Mouse (Mus musculus) hindbrain, embryonic 11.5 days (tissue): ENCODE data around the gene Nxnl1. TPM values are rescaled to one million over a fixed set of nuclear protein-coding genes. Genes with fewer than 3 reads are reported as not detected.
"Not testable (repeated sequence)": the region's sequence is repeated elsewhere in the genome, so short reads cannot be mapped to it uniquely, and the experiment has no call there.

Experiments used
- ATAC-seq: fragments of 200-750 bp; cut with Nextera tagmentation; 2 replicates; pipeline ENCODE4 v1.8.0; 2017; ENCODE audit warnings: mild to moderate bottlenecking, moderate TSS enrichment, moderate library complexity; ENCODE audit not compliant: low FRiP score
- DNase-seq: peaks from one replicate; pipeline ENCODE4 v3.0.0-alpha.2; 2015; ENCODE audit warnings: low spot score
- H3K27ac ChIP-seq: fragments of 300-500 bp; sonication (generic); 2 replicates; pipeline ENCODE4 v1.5.1; 2014; ENCODE audit warnings: mild to moderate bottlenecking, low read depth, low read length
- H3K27me3 ChIP-seq: fragments of 300-500 bp; sonication (generic); 2 replicates; pipeline ENCODE4 v1.6.1; 2014; ENCODE audit warnings: mild to moderate bottlenecking, low read length, moderate library complexity, mixed read lengths; ENCODE audit not compliant: control insufficient read depth, insufficient read depth
- H3K36me3 ChIP-seq: fragments of 300-500 bp; sonication (generic); 2 replicates; pipeline ENCODE4 v1.6.1; 2014; ENCODE audit warnings: mild to moderate bottlenecking, low read length, moderate library complexity, mixed read lengths; ENCODE audit not compliant: control insufficient read depth, insufficient read depth
- H3K4me1 ChIP-seq: fragments of 300-500 bp; sonication (generic); replicated peaks from 2 replicates; pipeline ENCODE4 v1.6.1; 2014; ENCODE audit warnings: low read length, mixed read lengths; ENCODE audit not compliant: control insufficient read depth, insufficient read depth
- H3K4me2 ChIP-seq: fragments of 300-500 bp; sonication (generic); replicated peaks from 2 replicates; pipeline ENCODE4 v1.6.1; 2014; ENCODE audit warnings: mild to moderate bottlenecking, low read depth, low read length
- H3K4me3 ChIP-seq: fragments of 300-500 bp; sonication (generic); 2 replicates; pipeline ENCODE4 v1.5.1; 2014; ENCODE audit warnings: low read depth, low read length
- H3K9ac ChIP-seq: fragments of 300-500 bp; sonication (generic); 2 replicates; pipeline ENCODE4 v1.6.1; 2014; ENCODE audit warnings: low read depth, low read length
- H3K9me3 ChIP-seq: fragments of 300-500 bp; sonication (generic); 2 replicates; pipeline ENCODE4 v1.6.1; 2016; ENCODE audit warnings: low read length; ENCODE audit not compliant: control insufficient read depth
- WGBS: fragments of 180-500 bp; shearing (Covaris S2); extraction: QIAGEN DNeasy Blood & Tissue Kit; methylation state at CpG from one replicate; pipeline ENCODE4 v1.1.7; 2014; 5-methylcytosine and 5-hydroxymethylcytosine counted together
- polyA plus RNA-seq: library from polyadenylated mRNA; unstranded; fragments of >200 nt; fragmentation: Nextera tagmentation; extraction: Ambion mirVana; gene quantifications from 2 replicates; pipeline ENCODE4 v1.2.1, GENCODE M21; 2014

Gene Nxnl1
- polyA plus RNA-seq, 1 experiment from 2014 or later: not detected

DNA sequence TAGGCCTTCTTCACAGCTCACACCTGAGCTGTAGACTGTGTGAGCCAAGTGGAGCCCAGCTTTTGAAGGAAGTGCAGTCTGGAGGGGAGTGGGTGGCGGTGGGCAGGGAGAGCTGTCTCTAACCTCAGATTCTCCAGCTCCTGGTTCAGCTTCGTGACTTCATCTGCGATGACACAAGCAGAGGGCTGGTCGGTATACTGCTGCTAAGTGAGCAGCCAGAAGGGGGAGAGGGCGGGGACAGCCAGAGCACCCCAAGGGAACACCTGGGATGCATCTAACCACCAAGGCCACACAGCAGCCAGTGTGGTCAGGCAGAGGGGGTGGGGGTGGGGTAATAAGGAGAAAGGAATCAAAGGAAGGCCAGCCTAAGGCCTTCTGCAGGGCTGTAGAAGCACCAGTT is 30.7 kb downstream of the Nxnl1 start:
- Histone ChIP-seq H3K27ac (no peak overlapping the region), H3K4me2 (no peak overlapping the region), H3K9ac (no peak overlapping the region), H3K4me3 (no peak overlapping the region), H3K36me3 (no peaks in the 10 kb centered on the region), H3K4me1 (no peaks in the 10 kb centered on the region; the same call in 1 of the 2 replicates), H3K9me3 (no peaks in the 10 kb centered on the region), H3K27me3 (peaks cover 4% of the 10 kb centered on the region; the same call in 1 of the 2 replicates)
- 63% methylated on average over 5 of the region's 5 CpGs for WGBS
- ATAC-seq (no peak), DNase-seq (no peak)

DNA sequence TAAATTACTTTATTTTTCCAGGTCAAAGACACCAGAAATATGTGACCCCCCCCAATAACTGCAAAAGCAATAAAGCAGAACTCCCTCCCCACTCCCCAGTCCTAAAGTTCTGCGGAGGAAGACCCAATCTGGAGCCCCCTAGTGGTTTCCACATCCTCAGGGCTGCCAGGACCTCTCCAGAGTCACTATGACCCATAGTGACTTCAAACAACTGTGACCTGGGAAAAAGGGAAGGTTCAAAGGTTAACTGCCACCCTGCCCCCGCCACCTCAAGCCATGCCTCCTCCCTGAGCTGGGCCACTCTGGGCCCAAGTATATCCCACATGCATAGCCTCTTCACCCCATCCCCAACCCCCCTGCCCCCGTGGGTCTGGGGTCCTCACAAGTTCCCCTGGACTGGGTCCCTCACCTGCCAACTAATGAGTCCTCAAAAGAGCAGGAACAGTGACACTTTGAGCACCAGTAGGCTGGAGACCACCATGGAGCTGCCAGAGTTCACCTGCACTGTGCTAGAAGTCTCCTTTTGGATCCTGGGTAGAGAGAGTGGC is 32.1 kb downstream of the Nxnl1 start:
- Histone ChIP-seq H3K36me3 (no peaks in the 10 kb centered on the region), H3K4me1 (no peaks in the 10 kb centered on the region; the same call in 1 of the 2 replicates), H3K4me3 (no peak overlapping the region), H3K9me3 (no peaks in the 10 kb centered on the region), H3K9ac (no peak overlapping the region), H3K27me3 (peaks cover 4% of the 10 kb centered on the region; the same call in 1 of the 2 replicates), H3K4me2 (no peak overlapping the region), H3K27ac (no peak overlapping the region)
- ATAC-seq (no peak), DNase-seq (no peak)
- 38% methylated on average over 3 of the region's 3 CpGs for WGBS

- H3K27me3 ChIP-seq: peaks cover 11% of the 10 kb centered on the region; the same call in 1 of the 2 replicates
- peak; percentile 50 for DNase-seq
- ATAC-seq, H3K27ac ChIP-seq, H3K4me1 ChIP-seq, H3K4me3 ChIP-seq, H3K9me3 ChIP-seq, H3K4me2 ChIP-seq, H3K36me3 ChIP-seq, H3K9ac ChIP-seq: not testable (repeated sequence)
- 68% methylated on average over 5 of the region's 12 CpGs for WGBS
These were observed 35.5 kb downstream of the Nxnl1 start for GRCm38 (mm10) chr8:71530735-71531467.

DNA sequence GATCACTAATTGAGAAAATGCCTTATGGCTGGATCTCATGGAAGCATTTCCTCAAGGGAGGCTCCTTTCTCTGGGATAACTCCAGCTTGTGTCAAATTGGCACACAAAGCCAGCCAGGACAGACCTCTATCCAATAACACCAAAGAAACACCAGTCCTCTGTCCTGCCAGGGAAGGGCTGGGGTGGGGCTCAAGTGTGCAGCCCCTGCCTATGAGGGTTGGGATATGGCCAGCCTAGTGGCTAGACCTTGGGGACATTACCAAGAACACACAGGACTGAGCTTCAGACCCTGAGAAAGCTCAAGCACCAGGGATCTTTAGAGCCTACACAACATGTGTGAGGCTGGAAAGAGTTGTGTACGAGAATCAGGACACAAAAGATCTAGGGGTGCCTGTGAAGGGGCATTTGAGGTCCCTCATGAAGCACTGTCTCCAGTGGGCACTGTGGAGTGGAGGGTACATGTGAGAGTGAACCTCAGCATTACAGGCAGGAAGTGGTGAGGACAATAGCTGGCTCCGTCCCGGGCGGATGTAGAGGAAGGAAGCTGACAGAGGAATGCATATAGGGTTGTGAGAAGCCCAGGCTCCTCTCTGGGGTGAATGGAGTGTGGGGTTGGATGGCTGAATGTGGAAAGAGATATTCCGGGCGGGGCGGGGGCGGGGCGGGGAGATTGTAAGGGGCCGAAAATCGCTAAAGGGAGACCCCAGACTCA is 37.9 kb downstream of the Nxnl1 start:
- 85% methylated on average over 11 of the region's 11 CpGs for WGBS
- no peak overlapping the region for H3K27ac ChIP-seq
- no peaks in the 10 kb centered on the region for H3K36me3 ChIP-seq
- H3K4me1 ChIP-seq: 0 out of 2 replicates have a peak, but pooled peaks cover 2% of the 10 kb centered on the region
- H3K9ac ChIP-seq: no peak overlapping the region
- H3K9me3 ChIP-seq: no peaks in the 10 kb centered on the region
- ATAC-seq (no peak), DNase-seq (no peak)
- peaks cover 27% of the 10 kb centered on the region for H3K27me3 ChIP-seq
- H3K4me3 ChIP-seq: no peak overlapping the region
- H3K4me2 ChIP-seq: no peak overlapping the region

GRCm38 (mm10) chr8:71527162-71527870 is 39.1 kb downstream of the Nxnl1 start:
- Histone ChIP-seq H3K27ac (no peak overlapping the region), H3K9me3 (no peaks in the 10 kb centered on the region), H3K36me3 (no peaks in the 10 kb centered on the region), H3K4me2 (no peak overlapping the region), H3K27me3 (peaks cover 27% of the 10 kb centered on the region), H3K4me3 (no peak overlapping the region), H3K4me1 (0 out of 2 replicates have a peak, but pooled peaks cover 2% of the 10 kb centered on the region), H3K9ac (no peak overlapping the region)
- DNase-seq (no peak), ATAC-seq (no peak)
- WGBS: 43% methylated on average over 3 of the region's 3 CpGs

GRCm38 (mm10) chr8:71526272-71526671 is 40.1 kb downstream of the Nxnl1 start:
- Histone ChIP-seq H3K4me1 (0 out of 2 replicates have a peak, but pooled peaks cover 2% of the 10 kb centered on the region), H3K36me3 (no peaks in the 10 kb centered on the region), H3K27me3 (peaks cover 27% of the 10 kb centered on the region), H3K4me2 (no peak overlapping the region), H3K9ac (no peak overlapping the region), H3K4me3 (no peak overlapping the region), H3K27ac (no peak overlapping the region), H3K9me3 (no peaks in the 10 kb centered on the region)
- DNase-seq: peak; percentile 29
- no peak for ATAC-seq
- WGBS: 6% methylated on average over 6 of the region's 6 CpGs

- 7% methylated on average over 46 of the region's 46 CpGs for WGBS
- DNase-seq: peak; percentile 43
- Histone ChIP-seq H3K27ac (no peak within 1 kb of the TSS), H3K36me3 (no peaks in the 10 kb centered on the region), H3K27me3 (peaks cover 27% of the 10 kb centered on the region), H3K9ac (peak within 1 kb of the TSS; percentile 2; the same call in 1 of the 2 replicates), H3K4me3 (0 out of 2 replicates have a peak within 1 kb of the TSS, but pooled peaks have one; percentile 6), H3K4me1 (0 out of 2 replicates have a peak, but pooled peaks cover 2% of the 10 kb centered on the region), H3K4me2 (peak within 1 kb of the TSS; percentile 18; the same call in 1 of the 2 replicates), H3K9me3 (no peaks in the 10 kb centered on the region)
- ATAC-seq: no peak
These were observed 41.0 kb downstream of the Nxnl1 start, which contains the start of gene Ccdc194 for GRCm38 (mm10) chr8:71525226-71526050. Gene Ccdc194, minus strand, starts transcription at chr8:71525711.
